Mouse (Mus musculus): ENCODE measurements around the gene 4930524B15Rik.

DNA sequence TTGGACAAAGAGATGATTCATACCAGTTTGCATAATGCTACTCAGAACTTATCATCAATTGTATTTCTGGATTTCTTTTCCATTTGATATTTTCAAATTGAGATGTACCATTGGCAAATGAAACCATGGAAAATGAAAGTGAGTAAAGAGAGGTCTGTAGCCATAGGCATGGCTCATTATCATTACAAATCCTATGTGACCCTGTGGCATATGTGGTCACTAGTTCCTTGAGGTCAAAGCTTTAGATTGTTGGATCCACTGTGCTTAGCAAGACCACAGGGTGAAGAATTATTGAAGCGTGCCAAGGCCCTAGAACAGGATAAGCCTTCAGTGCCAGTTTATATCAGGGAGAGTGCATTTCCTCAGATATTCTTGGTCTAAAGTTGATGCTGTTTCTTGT is 47.6 kb upstream of the 4930524B15Rik start:
- TF ChIP-seq CTCF (conservative IDR thresholded peaks at IDR 0.05; ENCODE audit: insufficient read depth, insufficient read length, low read depth, low read length), result no peak
- no peak for TF ChIP-seq POLR2A (IDR thresholded peaks at IDR 0.05; ENCODE audit: low read depth, low read length)
